Mouse (Mus musculus): ENCODE measurements around the gene Mesd. TPM values are rescaled to one million over a fixed set of nuclear protein-coding genes. Genes with fewer than 3 reads are reported as not detected.

Gene Mesd
- 67.5 and 72.9 TPM in 2 replicates for polyA plus RNA-seq (2015; fragmentation: Nextera tagmentation; extraction: Ambion mirVana)

GRCm38 (mm10) chr7:83884021-83884658 is at the start of gene Mesd, which contains the start of gene Tlnrd1:
Gene Mesd, plus strand, starts transcription at chr7:83884466.
Gene Tlnrd1, minus strand, starts transcription at chr7:83884305.
- peak; percentile 75 for DNase-seq (ENCODE audit: low spot score)

GRCm38 (mm10) chr7:83838525-83839224 is 45.6 kb upstream of the Mesd start:
- DNase-seq (ENCODE audit: low spot score), result no peak

GRCm38 (mm10) chr7:83840076-83840475 is 44.2 kb upstream of the Mesd start:
- no peak for DNase-seq (ENCODE audit: low spot score)

- no peak for DNase-seq (ENCODE audit: low spot score)
These were observed 41.6 kb upstream of the Mesd start for GRCm38 (mm10) chr7:83842486-83843259.

GRCm38 (mm10) chr7:83844807-83845206 is 39.5 kb upstream of the Mesd start:
- no peak for DNase-seq (ENCODE audit: low spot score)

GRCm38 (mm10) chr7:83847187-83848075 is 36.8 kb upstream of the Mesd start:
- no peak for DNase-seq (ENCODE audit: low spot score)

- no peak for DNase-seq (ENCODE audit: low spot score)
These were observed 32.5 kb upstream of the Mesd start for GRCm38 (mm10) chr7:83851569-83852380.

- DNase-seq (ENCODE audit: low spot score), result peak; percentile 14
These were observed 31.6 kb upstream of the Mesd start for GRCm38 (mm10) chr7:83852381-83853380.

- DNase-seq (ENCODE audit: low spot score), result no peak
These were observed 29.1 kb upstream of the Mesd start for GRCm38 (mm10) chr7:83855203-83855602.

- no peak for DNase-seq (ENCODE audit: low spot score)
These were observed 27.7 kb upstream of the Mesd start for GRCm38 (mm10) chr7:83856353-83857207.

- DNase-seq (ENCODE audit: low spot score), result no peak
These were observed 27.1 kb upstream of the Mesd start for GRCm38 (mm10) chr7:83857208-83857488.

- no peak for DNase-seq (ENCODE audit: low spot score)
These were observed 26.3 kb upstream of the Mesd start for GRCm38 (mm10) chr7:83857921-83858320.

GRCm38 (mm10) chr7:83859378-83860083 is 24.7 kb upstream of the Mesd start:
- DNase-seq (ENCODE audit: low spot score), result no peak

GRCm38 (mm10) chr7:83863554-83863953 is 20.7 kb upstream of the Mesd start:
- DNase-seq (ENCODE audit: low spot score), result no peak

- DNase-seq (ENCODE audit: low spot score), result no peak
These were observed 16.1 kb upstream of the Mesd start for GRCm38 (mm10) chr7:83868200-83868599.

- DNase-seq (ENCODE audit: low spot score), result no peak
These were observed 14.3 kb upstream of the Mesd start for GRCm38 (mm10) chr7:83869839-83870543.

GRCm38 (mm10) chr7:83877088-83877487 is 7.2 kb upstream of the Mesd start:
- DNase-seq (ENCODE audit: low spot score), result no peak
